15 mouse cellular contexts compared by ENCODE assay signal in the genomic region with DNA sequence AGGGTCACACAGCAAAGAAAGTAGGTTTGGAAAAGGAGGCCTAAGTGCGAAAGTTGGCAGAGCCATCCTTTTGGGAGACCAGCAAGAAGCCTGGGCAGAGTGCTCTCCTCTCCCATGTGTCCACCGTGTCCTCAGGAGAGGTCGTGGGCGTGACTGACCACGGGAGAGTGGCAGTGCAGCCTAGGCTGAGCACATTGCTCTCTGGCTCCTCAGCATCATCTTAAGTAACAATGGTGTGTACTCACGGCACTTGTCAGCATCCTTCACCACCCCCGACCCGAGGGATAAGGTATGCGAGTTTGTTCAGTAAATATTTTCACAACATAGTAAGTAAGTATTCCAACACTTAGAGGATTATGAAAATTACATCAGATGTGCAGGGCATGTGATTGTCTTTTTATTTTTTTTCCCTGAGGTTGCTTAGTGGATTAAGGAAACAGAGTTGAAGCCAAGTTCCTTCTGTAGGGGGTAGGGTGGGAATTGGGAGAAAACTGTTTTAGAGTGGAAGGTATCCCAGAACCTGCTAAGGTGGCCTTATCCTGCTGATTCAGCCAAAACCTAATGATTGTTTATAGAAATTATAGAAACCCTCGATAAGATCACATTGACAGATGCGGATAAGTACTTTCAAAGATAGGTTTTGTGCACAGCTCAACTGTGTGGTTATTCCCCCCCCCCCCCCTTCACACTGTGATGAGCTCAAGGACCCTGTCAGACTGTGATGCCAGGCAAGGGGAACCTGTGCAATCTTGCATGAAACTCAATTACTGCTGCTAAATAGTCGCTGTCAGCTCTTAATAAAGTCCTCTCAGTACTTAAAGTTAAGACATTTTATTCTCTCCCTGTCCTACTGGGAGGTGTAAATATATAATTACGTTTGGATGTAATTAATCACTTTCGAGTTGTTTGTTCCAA. TPM values are rescaled to one million over a fixed set of nuclear protein-coding genes. Genes with fewer than 3 reads are reported as not detected.
A peak's percentile ranks its signal among the peaks of the same experiment; 100 is the strongest.
DNase-seq lines count a peak whose midpoint lies in the region; ATAC-seq lines count a peak whose summit lies in the region.
"Had no signal": no experiment of that assay in that cellular context is flagged by ENCODE, and none has a peak within 500 bp of the region (broad histone marks: within the 10 kb centered on the region; RNA-seq: fewer than 3 reads in every experiment).

No protein-coding gene starts in this region.

- H3K4me3 ChIP-seq in forebrain, embryonic 12.5 days (replicated peaks) = no peak overlapping the region
- no peak overlapping the region for H3K4me3 ChIP-seq in forebrain, embryonic 16.5 days (replicated peaks; ENCODE audit: low read length)
- no peak overlapping the region for H3K4me3 ChIP-seq in midbrain, embryonic 11.5 days (ENCODE audit: low read depth, low read length)
- H3K4me3 ChIP-seq in midbrain, embryonic 10.5 days = no peak overlapping the region
- H3K4me3 ChIP-seq in forebrain, embryonic 14.5 days (ENCODE audit: low read depth, low read length) = no peak overlapping the region
- no peak overlapping the region for H3K4me3 ChIP-seq in heart, embryonic 12.5 days
- H3K4me3 ChIP-seq: embryonic facial prominence, embryonic 12.5 days; limb, embryonic 12.5 days had no signal

- no peak for DNase-seq in midbrain, embryonic 11.5 days (ENCODE audit: low spot score, missing footprints)
- DNase-seq in midbrain, embryonic 10.5 days (ENCODE audit: low spot score) = no peak
- DNase-seq in forebrain, embryonic 14.5 days (ENCODE audit: low spot score) = peak; percentile 52
- peak; percentile 64 for DNase-seq in retina, embryonic 14.5 days (ENCODE audit: low spot score)
- DNase-seq: B cell, adult 2 months; cerebellum, postnatal 25 days; kidney, postnatal 10 days; right cerebral cortex, postnatal 25 days had no signal

- no peak overlapping the region for H3K9ac ChIP-seq in forebrain, embryonic 12.5 days
- H3K9ac ChIP-seq in forebrain, embryonic 16.5 days (replicated peaks; ENCODE audit: low read depth, low read length) = no peak overlapping the region
- no peak overlapping the region for H3K9ac ChIP-seq in midbrain, embryonic 11.5 days (ENCODE audit: low read length)
- H3K9ac ChIP-seq in forebrain, embryonic 14.5 days (ENCODE audit: low read length) = 0 out of 2 replicates have a peak overlapping the region, but pooled peaks have one; percentile 5
- no peak overlapping the region for H3K9ac ChIP-seq in heart, embryonic 12.5 days
- H3K9ac ChIP-seq: embryonic facial prominence, embryonic 12.5 days; limb, embryonic 12.5 days had no signal

- no peaks in the 10 kb centered on the region for H3K36me3 ChIP-seq in forebrain, embryonic 12.5 days (replicated peaks)
- no peaks in the 10 kb centered on the region for H3K36me3 ChIP-seq in forebrain, embryonic 16.5 days (ENCODE audit: control insufficient read depth, insufficient read depth)
- H3K36me3 ChIP-seq in midbrain, embryonic 11.5 days (ENCODE audit: control insufficient read depth, insufficient read depth, low read length) = no peaks in the 10 kb centered on the region
- peaks cover 7% of the 10 kb centered on the region; the same call in 1 of the 2 replicates for H3K36me3 ChIP-seq in midbrain, embryonic 10.5 days
- H3K36me3 ChIP-seq in forebrain, embryonic 14.5 days (ENCODE audit: control insufficient read depth, insufficient read depth, low read length) = no peaks in the 10 kb centered on the region
- H3K36me3 ChIP-seq in heart, embryonic 12.5 days = no peaks in the 10 kb centered on the region
- H3K36me3 ChIP-seq: embryonic facial prominence, embryonic 12.5 days; G1E had no signal

- no peak overlapping the region for H3K4me2 ChIP-seq in forebrain, embryonic 12.5 days
- H3K4me2 ChIP-seq in forebrain, embryonic 16.5 days (ENCODE audit: low read length) = no peak overlapping the region
- no peak overlapping the region for H3K4me2 ChIP-seq in midbrain, embryonic 11.5 days
- no peak overlapping the region for H3K4me2 ChIP-seq in forebrain, embryonic 14.5 days (ENCODE audit: low read length)
- H3K4me2 ChIP-seq in heart, embryonic 12.5 days = no peak overlapping the region
- H3K4me2 ChIP-seq: embryonic facial prominence, embryonic 12.5 days; limb, embryonic 12.5 days had no signal

- ATAC-seq in forebrain, embryonic 12.5 days (ENCODE audit: low FRiP score) = peak; percentile 45; the same call in 1 of the 2 replicates
- ATAC-seq in forebrain, embryonic 16.5 days = no peak
- peak; percentile 58 for ATAC-seq in midbrain, embryonic 11.5 days (ENCODE audit: low FRiP score)
- peak; percentile 44; the same call in 1 of the 2 replicates for ATAC-seq in forebrain, embryonic 14.5 days
- ATAC-seq in heart, embryonic 12.5 days (ENCODE audit: insufficient number of reproducible peaks, low FRiP score) = no peak
- ATAC-seq in activated CD4-positive, CD25-positive, alpha-beta regulatory T cell, adult 4 months = no peak

- peaks cover 58% of the 10 kb centered on the region for H3K4me1 ChIP-seq in forebrain, embryonic 12.5 days
- H3K4me1 ChIP-seq in forebrain, embryonic 16.5 days (replicated peaks; ENCODE audit: control insufficient read depth, insufficient read depth, low read length) = peaks cover 45% of the 10 kb centered on the region
- peaks cover 15% of the 10 kb centered on the region for H3K4me1 ChIP-seq in midbrain, embryonic 11.5 days (ENCODE audit: control insufficient read depth, insufficient read depth, low read length)
- H3K4me1 ChIP-seq in midbrain, embryonic 10.5 days = peaks cover 59% of the 10 kb centered on the region
- peaks cover 39% of the 10 kb centered on the region for H3K4me1 ChIP-seq in forebrain, embryonic 14.5 days (ENCODE audit: control insufficient read depth, insufficient read depth, low read length)
- H3K4me1 ChIP-seq in heart, embryonic 12.5 days (replicated peaks) = peaks cover 39% of the 10 kb centered on the region

- WGBS in forebrain, embryonic 12.5 days = 49% methylated on average over 14 of the region's 14 CpGs
- 34% methylated on average over 14 of the region's 14 CpGs for WGBS in forebrain, embryonic 16.5 days
- WGBS in midbrain, embryonic 11.5 days = 46% methylated on average over 14 of the region's 14 CpGs
- WGBS in midbrain, embryonic 10.5 days = 57% methylated on average over 14 of the region's 14 CpGs
- WGBS in forebrain, embryonic 14.5 days = 37% methylated on average over 14 of the region's 14 CpGs
- WGBS in heart, embryonic 12.5 days = 76% methylated on average over 14 of the region's 14 CpGs

- no peak overlapping the region for H3K27ac ChIP-seq in forebrain, embryonic 12.5 days
- no peak overlapping the region for H3K27ac ChIP-seq in forebrain, embryonic 16.5 days (ENCODE audit: low read length)
- H3K27ac ChIP-seq in midbrain, embryonic 11.5 days (ENCODE audit: low read depth, low read length) = no peak overlapping the region
- H3K27ac ChIP-seq in midbrain, embryonic 10.5 days (replicated peaks) = no peak overlapping the region
- H3K27ac ChIP-seq in forebrain, embryonic 14.5 days (ENCODE audit: low read depth, low read length) = 0 out of 2 replicates have a peak overlapping the region, but pooled peaks have one; percentile 17
- H3K27ac ChIP-seq in heart, embryonic 12.5 days (ENCODE audit: poor library complexity, severe bottlenecking) = no peak overlapping the region

- H3K27me3 ChIP-seq in forebrain, embryonic 12.5 days = 0 out of 2 replicates have a peak, but pooled peaks cover 4% of the 10 kb centered on the region
- H3K27me3 ChIP-seq in forebrain, embryonic 16.5 days (replicated peaks; ENCODE audit: control insufficient read depth, insufficient read depth, low read length) = no peaks in the 10 kb centered on the region
- no peaks in the 10 kb centered on the region; the same call in 1 of the 2 replicates for H3K27me3 ChIP-seq in midbrain, embryonic 11.5 days (ENCODE audit: control insufficient read depth, insufficient read depth, low read length)
- H3K27me3 ChIP-seq in midbrain, embryonic 10.5 days (ENCODE audit: low read depth, poor library complexity, severe bottlenecking) = peaks cover 16% of the 10 kb centered on the region
- no peaks in the 10 kb centered on the region for H3K27me3 ChIP-seq in forebrain, embryonic 14.5 days (replicated peaks; ENCODE audit: control insufficient read depth, insufficient read depth, low read length)
- no peaks in the 10 kb centered on the region for H3K27me3 ChIP-seq in heart, embryonic 12.5 days (replicated peaks)
- H3K27me3 ChIP-seq: embryonic facial prominence, embryonic 12.5 days; limb, embryonic 12.5 days had no signal

- no peaks in the 10 kb centered on the region for H3K9me3 ChIP-seq in forebrain, embryonic 12.5 days
- no peaks in the 10 kb centered on the region for H3K9me3 ChIP-seq in forebrain, embryonic 16.5 days (ENCODE audit: control insufficient read depth, low read length)
- no peaks in the 10 kb centered on the region for H3K9me3 ChIP-seq in midbrain, embryonic 11.5 days (ENCODE audit: control insufficient read depth, low read length)
- no peaks in the 10 kb centered on the region for H3K9me3 ChIP-seq in midbrain, embryonic 10.5 days (replicated peaks)
- no peaks in the 10 kb centered on the region for H3K9me3 ChIP-seq in forebrain, embryonic 14.5 days (replicated peaks; ENCODE audit: control insufficient read depth, low read length)
- H3K9me3 ChIP-seq in heart, embryonic 12.5 days (replicated peaks) = no peaks in the 10 kb centered on the region
- H3K9me3 ChIP-seq: embryonic facial prominence, embryonic 12.5 days; limb, embryonic 12.5 days had no signal

RNA-seq across cellular contexts. Expression of a gene that starts 37.4 kb away (rescaled TPM):
- polyA plus RNA-seq in forebrain, embryonic 12.5 days (2016; fragmentation: Nextera tagmentation; extraction: Ambion mirVana) = 27.6 and 29.0 TPM in 2 replicates
- 14.6 and 19.5 TPM in 2 replicates for polyA plus RNA-seq in forebrain, embryonic 16.5 days (2015; fragmentation: Nextera tagmentation; extraction: Ambion mirVana)
- polyA plus RNA-seq in midbrain, embryonic 11.5 days (2014; fragmentation: Nextera tagmentation; extraction: Ambion mirVana) = 17.0 and 17.6 TPM in 2 replicates
- polyA plus RNA-seq in midbrain, embryonic 10.5 days (2016; fragmentation: Nextera tagmentation; extraction: Ambion mirVana) = 16.1 and 16.6 TPM in 2 replicates
- polyA plus RNA-seq in forebrain, embryonic 14.5 days (2014; fragmentation: Nextera tagmentation; extraction: Ambion mirVana) = 13.6 and 18.1 TPM in 2 replicates
- polyA plus RNA-seq in heart, embryonic 12.5 days (2016; fragmentation: Nextera tagmentation; extraction: Ambion mirVana) = 16.7 and 17.7 TPM in 2 replicates
- 10 to 100 TPM; 14.1 to 17.5 TPM for polyA plus RNA-seq in activated CD4-positive, CD25-positive, alpha-beta regulatory T cell, adult 4 months (2017; shearing (Covaris generic))
- polyA plus RNA-seq: G1E had no signal

Comparison
In these comparisons a context has a peak if more than half of its experiments do, and no peak if none do; other contexts are left out.
1. ATAC-seq: peak in forebrain, embryonic 12.5 days (single experiment), midbrain, embryonic 11.5 days (single experiment) and forebrain, embryonic 14.5 days (single experiment); none in forebrain, embryonic 16.5 days (single experiment), heart, embryonic 12.5 days (single experiment) and activated CD4-positive, CD25-positive, alpha-beta regulatory T cell, adult 4 months (single experiment).
2. DNase-seq: peak in forebrain, embryonic 14.5 days (single experiment) and retina, embryonic 14.5 days (single experiment); none in midbrain, embryonic 11.5 days (single experiment) and midbrain, embryonic 10.5 days (single experiment).